Mouse (Mus musculus) ES-Bruce4 (cell line): ENCODE measurements around the gene Lpp.

ENCODE experiments used
- CTCF ChIP-seq: IDR thresholded peaks from one replicate; pipeline ENCODE4 v1.8.1; 2011; ENCODE audit warnings: low read depth, low read length
- EP300 ChIP-seq: IDR thresholded peaks from 2 replicates; pipeline ENCODE4 v1.6.1; 2011; ENCODE audit warnings: low read depth, low read length; ENCODE audit not compliant: insufficient read depth
- POLR2A ChIP-seq: IDR thresholded peaks from one replicate; pipeline ENCODE4 v1.8.1; 2011; ENCODE audit warnings: low read length; ENCODE audit not compliant: insufficient read depth

GRCm38 (mm10) chr16:24733321-24733720 is 340.0 kb downstream of the Lpp start:
- TF ChIP-seq EP300 (no peak), POLR2A (no peak), CTCF (no peak)
